Mouse (Mus musculus) liver, adult 2 months (tissue): ENCODE measurements around the gene Iqcn.
A peak's percentile ranks its signal among the peaks of the same experiment; 100 is the strongest.

ENCODE experiments used
- CTCF ChIP-seq: fragments of 200-500 bp; IDR thresholded peaks from 2 replicates; pipeline ENCODE4 v1.5.1; 2011; ENCODE audit warnings: low read depth, low read length, control low read depth
- POLR2A ChIP-seq: fragments of 200-500 bp; IDR thresholded peaks from 2 replicates; pipeline ENCODE4 v1.6.1; 2011; ENCODE audit warnings: low read length, control low read depth; ENCODE audit not compliant: insufficient read depth; ENCODE audit errors: extremely low read depth

DNA sequence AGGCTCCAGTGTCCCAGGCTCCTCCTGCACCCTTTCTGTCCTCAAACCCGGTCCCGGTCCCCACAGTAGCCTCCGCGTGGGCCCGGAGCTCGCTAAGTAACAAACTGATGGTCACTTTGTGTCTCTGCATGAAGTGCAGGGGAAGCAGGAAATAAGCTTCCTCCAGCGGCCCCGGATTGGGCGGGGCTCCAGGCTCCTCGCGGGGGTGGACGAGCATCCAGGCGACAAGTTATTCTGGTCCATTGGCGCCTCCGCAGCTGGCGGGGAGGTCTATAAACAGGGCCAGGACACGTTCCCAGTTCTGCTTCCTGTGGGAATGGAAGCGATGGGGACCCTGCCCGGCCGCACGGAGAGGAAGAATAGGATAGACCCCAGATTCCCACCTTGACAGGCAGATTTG, 49.9 kb downstream of the Iqcn start:
- TF ChIP-seq CTCF (no peak), POLR2A (peak; percentile 45; the same call in 1 of the 2 replicates)
